Mouse (Mus musculus): ENCODE data around the gene Lrrc38.

DNA sequence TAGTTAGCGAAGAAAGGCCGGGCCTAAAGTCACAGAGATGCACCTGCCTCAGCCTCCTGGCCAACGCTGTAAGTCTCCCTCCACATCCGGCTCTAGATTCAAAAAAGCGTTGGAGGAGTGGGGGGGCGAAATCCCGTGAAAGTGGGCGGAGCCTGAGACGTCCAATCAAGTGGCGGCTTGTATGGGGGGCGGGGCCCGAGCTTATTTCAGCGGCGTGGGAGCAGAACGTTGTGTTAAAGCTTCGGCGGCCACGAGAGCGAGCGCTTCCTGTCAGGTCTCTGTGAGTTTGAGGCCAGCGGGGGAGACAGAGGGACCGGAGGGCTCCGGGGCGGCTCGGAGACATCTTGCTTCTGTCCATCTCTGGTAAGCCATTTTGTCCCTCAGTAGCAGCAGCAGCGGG is 44.6 kb downstream of the Lrrc38 start, which contains the start of gene Pramel1:
- TF ChIP-seq MAFK (IDR thresholded peaks at IDR 0.05; ENCODE audit: insufficient read depth, low read depth, low read length) (no peak), ZC3H11A (IDR thresholded peaks at IDR 0.05; ENCODE audit: borderline replicate concordance, low read depth, low read length) (no peak), CHD2 (IDR thresholded peaks at IDR 0.05; ENCODE audit: low read depth, low read length) (no peak), HCFC1 (IDR thresholded peaks at IDR 0.05; ENCODE audit: borderline replicate concordance, insufficient read depth, low read length) (no peak)
